Mouse (Mus musculus): ENCODE results near the gene Uchl4.

- TF ChIP-seq CTCF (IDR thresholded peaks at IDR 0.05; ENCODE audit: borderline replicate concordance, insufficient read depth, low read depth, low read length) (no peak), POLR2A (IDR thresholded peaks at IDR 0.05; ENCODE audit: borderline replicate concordance, insufficient read depth, low read length) (no peak)
These were observed 38.8 kb downstream of the Uchl4 start for GRCm38 (mm10) chr9:64273757-64274156.
